Mouse (Mus musculus) limb, embryonic 10.5 days (tissue): Measurements from ENCODE around the gene Sprtn. TPM values are rescaled to one million over a fixed set of nuclear protein-coding genes. Genes with fewer than 3 reads are reported as not detected.

Experiments
- DNase-seq: peaks from one replicate; pipeline ENCODE4 v3.0.0-alpha.2; 2017; ENCODE audit warnings: low spot score
- H3K27ac ChIP-seq: fragments of 300-500 bp; sonication (generic); 2 replicates; pipeline ENCODE4 v1.5.1; 2016; ENCODE audit warnings: mild to moderate bottlenecking
- H3K27me3 ChIP-seq: fragments of 300-500 bp; sonication (generic); 2 replicates; pipeline ENCODE4 v1.6.1; 2016; ENCODE audit warnings: low read depth, mild to moderate bottlenecking; ENCODE audit not compliant: poor library complexity, severe bottlenecking
- H3K36me3 ChIP-seq: fragments of 300-500 bp; sonication (generic); 2 replicates; pipeline ENCODE4 v1.6.1; 2016; ENCODE audit warnings: mild to moderate bottlenecking, moderate library complexity
- H3K4me1 ChIP-seq: fragments of 300-500 bp; sonication (generic); 2 replicates; pipeline ENCODE4 v1.6.1; 2016
- H3K4me3 ChIP-seq: fragments of 300-500 bp; sonication (generic); 2 replicates; pipeline ENCODE4 v1.5.1; 2016; ENCODE audit warnings: mild to moderate bottlenecking, moderate library complexity
- H3K9me3 ChIP-seq: fragments of 300-500 bp; sonication (generic); replicated peaks from 2 replicates; pipeline ENCODE4 v1.6.1; 2016; ENCODE audit warnings: mild to moderate bottlenecking
- WGBS: fragments of 180-500 bp; shearing (Covaris S2); methylation state at CpG from one replicate; pipeline ENCODE4 v1.1.7; 2016; 5-methylcytosine and 5-hydroxymethylcytosine counted together
- polyA plus RNA-seq: library from polyadenylated mRNA; unstranded; fragments of >200 nt; fragmentation: Nextera tagmentation; extraction: Ambion mirVana; gene quantifications from 2 replicates; pipeline ENCODE4 v1.2.1, GENCODE M21; 2016

Gene Sprtn
- polyA plus RNA-seq, 1 experiment from 2014 or later: 10.4 TPM

DNA sequence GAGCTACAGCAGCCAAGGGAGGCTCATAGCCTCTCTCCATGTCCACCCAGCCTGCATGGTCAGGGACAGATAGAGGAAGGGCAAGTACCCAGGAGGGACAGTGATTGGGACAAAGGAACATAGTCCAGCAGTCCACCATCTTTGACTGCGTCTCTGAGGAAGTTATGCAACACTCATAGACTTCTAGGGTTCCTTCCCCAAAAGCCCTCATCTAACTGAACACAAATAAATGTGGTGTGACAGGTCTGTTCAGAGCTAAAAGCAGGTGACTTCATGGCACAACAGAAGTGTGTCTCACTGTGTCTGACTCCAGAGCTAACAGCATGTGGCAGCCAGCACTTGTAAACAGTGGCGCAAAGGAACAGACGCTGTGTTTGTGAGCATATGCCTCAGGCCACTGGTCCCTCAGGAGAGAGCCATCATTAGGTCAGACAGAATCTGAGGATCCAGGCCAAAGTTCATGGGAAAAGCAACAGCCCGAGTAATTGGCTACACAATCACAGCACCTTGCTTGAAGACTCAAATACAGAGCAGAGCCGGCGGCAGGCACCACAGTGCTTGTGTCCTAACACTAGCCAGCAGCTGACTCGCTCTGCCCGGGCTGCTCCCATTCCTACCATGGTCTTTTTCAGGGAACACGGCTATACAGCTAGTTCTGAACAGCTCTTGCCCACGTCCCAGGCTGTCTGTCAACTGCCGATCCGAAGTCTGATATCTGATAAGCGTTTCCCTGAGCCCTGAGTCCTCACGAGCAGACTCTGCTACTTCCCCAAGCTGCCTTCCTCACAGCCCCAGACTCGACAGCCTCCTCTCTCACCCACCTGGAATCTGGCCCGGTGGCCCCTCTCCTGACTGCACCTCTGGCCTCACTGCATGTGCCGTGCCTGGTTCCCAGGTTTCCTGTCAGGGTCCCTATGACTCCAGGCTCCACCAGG, 14.5 kb downstream of the Sprtn start:
- no peak overlapping the region for H3K27ac ChIP-seq
- no peak overlapping the region for H3K4me3 ChIP-seq
- DNase-seq: no peak
- H3K27me3 ChIP-seq: no peaks in the 10 kb centered on the region
- H3K4me1 ChIP-seq: no peaks in the 10 kb centered on the region
- WGBS: 87% methylated on average over 17 of the region's 17 CpGs
- H3K36me3 ChIP-seq: peaks cover 87% of the 10 kb centered on the region
- H3K9me3 ChIP-seq: no peaks in the 10 kb centered on the region

GRCm38 (mm10) chr8:124914061-124914460, 16.4 kb downstream of the Sprtn start:
- H3K27me3 ChIP-seq: no peaks in the 10 kb centered on the region
- WGBS: 97% methylated on average over 5 of the region's 5 CpGs
- no peak overlapping the region for H3K4me3 ChIP-seq
- no peaks in the 10 kb centered on the region for H3K4me1 ChIP-seq
- peaks cover 68% of the 10 kb centered on the region for H3K36me3 ChIP-seq
- no peaks in the 10 kb centered on the region for H3K9me3 ChIP-seq
- DNase-seq: no peak
- no peak overlapping the region for H3K27ac ChIP-seq

- Histone ChIP-seq H3K9me3 (no peaks in the 10 kb centered on the region), H3K27ac (no peak overlapping the region), H3K27me3 (no peaks in the 10 kb centered on the region), H3K4me1 (peaks cover 6% of the 10 kb centered on the region; the same call in 1 of the 2 replicates), H3K4me3 (no peak overlapping the region), H3K36me3 (peaks cover 31% of the 10 kb centered on the region)
- WGBS: 83% methylated on average over 18 of the region's 18 CpGs
- no peak for DNase-seq
Measured at GRCm38 (mm10) chr8:124917741-124918484, 20.2 kb downstream of the Sprtn start.

GRCm38 (mm10) chr8:124921369-124922279, 23.9 kb downstream of the Sprtn start:
- H3K9me3 ChIP-seq: no peaks in the 10 kb centered on the region
- peaks cover 22% of the 10 kb centered on the region for H3K36me3 ChIP-seq
- no peak for DNase-seq
- no peak overlapping the region for H3K4me3 ChIP-seq
- peaks cover 6% of the 10 kb centered on the region; the same call in 1 of the 2 replicates for H3K4me1 ChIP-seq
- H3K27me3 ChIP-seq: no peaks in the 10 kb centered on the region
- 85% methylated on average over 18 of the region's 18 CpGs for WGBS
- H3K27ac ChIP-seq: no peak overlapping the region

GRCm38 (mm10) chr8:124922490-124923089, 24.9 kb downstream of the Sprtn start:
- Histone ChIP-seq H3K4me3 (no peak overlapping the region), H3K4me1 (peaks cover 6% of the 10 kb centered on the region; the same call in 1 of the 2 replicates), H3K9me3 (no peaks in the 10 kb centered on the region), H3K27me3 (no peaks in the 10 kb centered on the region), H3K36me3 (peaks cover 31% of the 10 kb centered on the region), H3K27ac (no peak overlapping the region)
- DNase-seq: no peak
- WGBS: 87% methylated on average over 11 of the region's 11 CpGs

GRCm38 (mm10) chr8:124923971-124924652, 26.4 kb downstream of the Sprtn start:
- Histone ChIP-seq H3K36me3 (peaks cover 38% of the 10 kb centered on the region), H3K4me1 (peaks cover 6% of the 10 kb centered on the region; the same call in 1 of the 2 replicates), H3K27me3 (no peaks in the 10 kb centered on the region), H3K27ac (no peak overlapping the region), H3K9me3 (no peaks in the 10 kb centered on the region), H3K4me3 (no peak overlapping the region)
- WGBS: 91% methylated on average over 15 of the region's 15 CpGs
- no peak for DNase-seq

- Histone ChIP-seq H3K36me3 (peaks cover 40% of the 10 kb centered on the region), H3K9me3 (no peaks in the 10 kb centered on the region), H3K4me1 (peaks cover 6% of the 10 kb centered on the region; the same call in 1 of the 2 replicates), H3K27me3 (no peaks in the 10 kb centered on the region), H3K4me3 (no peak overlapping the region), H3K27ac (no peak overlapping the region)
- 82% methylated on average over 14 of the region's 14 CpGs for WGBS
- no peak for DNase-seq
Measured at GRCm38 (mm10) chr8:124925544-124926266, 28.0 kb downstream of the Sprtn start.

GRCm38 (mm10) chr8:124926351-124926771, 28.7 kb downstream of the Sprtn start:
- H3K4me3 ChIP-seq: no peak overlapping the region
- WGBS: 91% methylated on average over 10 of the region's 10 CpGs
- H3K4me1 ChIP-seq: peaks cover 5% of the 10 kb centered on the region; the same call in 1 of the 2 replicates
- H3K27me3 ChIP-seq: no peaks in the 10 kb centered on the region
- no peaks in the 10 kb centered on the region for H3K9me3 ChIP-seq
- H3K36me3 ChIP-seq: peaks cover 43% of the 10 kb centered on the region
- no peak for DNase-seq
- H3K27ac ChIP-seq: no peak overlapping the region

DNA sequence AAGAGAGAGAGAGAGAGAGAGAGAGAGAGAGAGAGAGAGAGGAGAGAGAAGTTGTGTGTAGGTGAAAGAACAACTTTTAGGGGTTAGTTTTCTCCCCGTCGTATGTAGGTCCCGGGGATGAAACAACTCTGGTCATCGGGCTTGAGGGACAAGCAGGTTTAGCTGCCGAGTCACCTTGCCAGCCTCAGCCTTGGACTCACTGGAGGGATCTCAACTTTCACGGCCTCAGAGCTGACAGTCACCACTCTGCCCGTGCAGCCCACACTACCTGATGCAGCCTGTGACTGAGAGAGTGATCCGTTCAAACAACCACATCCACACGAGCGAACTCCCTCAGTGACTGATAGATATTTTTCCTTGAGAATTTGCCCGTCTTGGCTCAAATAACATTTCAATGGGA, 31.3 kb downstream of the Sprtn start:
- no peaks in the 10 kb centered on the region for H3K9me3 ChIP-seq
- 87% methylated on average over 11 of the region's 11 CpGs for WGBS
- no peaks in the 10 kb centered on the region for H3K27me3 ChIP-seq
- H3K27ac ChIP-seq: no peak overlapping the region
- H3K4me1 ChIP-seq: no peaks in the 10 kb centered on the region
- peaks cover 46% of the 10 kb centered on the region for H3K36me3 ChIP-seq
- no peak for DNase-seq
- no peak overlapping the region for H3K4me3 ChIP-seq

GRCm38 (mm10) chr8:124930086-124930485, 32.4 kb downstream of the Sprtn start:
- DNase-seq: no peak
- Histone ChIP-seq H3K27ac (no peak overlapping the region), H3K4me1 (no peaks in the 10 kb centered on the region), H3K4me3 (no peak overlapping the region), H3K36me3 (peaks cover 37% of the 10 kb centered on the region), H3K27me3 (no peaks in the 10 kb centered on the region), H3K9me3 (no peaks in the 10 kb centered on the region)
- WGBS: 97% methylated on average over 13 of the region's 13 CpGs

DNA sequence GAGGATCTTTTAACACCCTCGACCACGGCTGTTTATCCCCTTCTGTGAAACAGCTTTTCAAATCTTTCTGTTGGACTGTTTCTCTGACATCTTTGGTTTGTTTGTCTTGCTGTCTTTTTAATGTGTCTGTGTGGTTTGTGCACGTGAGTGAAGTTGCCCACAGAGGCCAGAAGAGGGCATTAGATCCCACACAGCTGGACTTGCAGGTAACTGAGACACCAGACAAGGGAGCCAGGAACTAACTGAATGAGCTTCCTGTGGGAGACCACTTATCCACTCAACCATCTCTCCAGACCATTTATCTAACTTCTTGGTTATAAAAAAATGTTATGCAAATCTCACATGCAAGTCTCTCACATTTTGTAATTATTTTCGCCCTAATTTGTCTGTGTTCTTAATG, 33.0 kb downstream of the Sprtn start:
- WGBS: 93% methylated on average over 4 of the region's 4 CpGs
- Histone ChIP-seq H3K9me3 (no peaks in the 10 kb centered on the region), H3K4me1 (no peaks in the 10 kb centered on the region), H3K27ac (no peak overlapping the region), H3K27me3 (no peaks in the 10 kb centered on the region), H3K4me3 (no peak overlapping the region), H3K36me3 (peaks cover 31% of the 10 kb centered on the region)
- DNase-seq: no peak
